Mouse (Mus musculus) megakaryocyte, embryonic 14.5 days (primary cell): ENCODE measurements around the gene Trim69.

Source experiments
- FLI1 ChIP-seq: IDR thresholded peaks from 2 replicates; pipeline ENCODE4 v1.6.1; 2012; ENCODE audit warnings: low read length, inconsistent platforms, mixed read lengths
- GATA1 ChIP-seq: IDR thresholded peaks from 3 replicates; pipeline ENCODE4 v1.6.1; 2012; ENCODE audit warnings: mixed read lengths, low read length, inconsistent platforms, borderline replicate concordance

DNA sequence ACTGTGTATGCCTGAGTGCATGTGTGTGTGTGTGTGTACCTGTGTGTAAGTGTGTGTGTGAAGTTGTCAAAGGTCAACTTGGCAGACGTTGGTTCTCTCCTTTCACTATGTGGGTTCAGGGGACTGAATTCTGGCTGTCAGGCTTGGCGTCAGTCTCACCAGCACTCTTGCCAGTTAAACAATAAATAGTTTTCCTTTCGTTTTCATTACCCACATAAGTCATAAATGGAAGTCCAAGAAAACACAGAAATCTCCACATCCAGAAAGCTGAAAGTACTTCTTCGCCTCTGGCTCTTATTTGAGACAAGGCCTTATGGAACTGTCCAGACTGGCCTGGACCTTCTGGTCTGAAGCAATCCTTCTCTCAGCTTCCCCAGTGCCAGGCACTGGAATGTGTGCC lies 14.7 kb upstream of the Trim69 start:
- TF ChIP-seq GATA1: no peak
- no peak for TF ChIP-seq FLI1
